Mouse (Mus musculus): Measurements from ENCODE around the gene Zfp62. TPM values are rescaled to one million over a fixed set of nuclear protein-coding genes. Genes with fewer than 3 reads are reported as not detected.

Zfp62 gene
- polyA plus RNA-seq, 1 experiment from 2014 or later: 59.0 TPM

DNA sequence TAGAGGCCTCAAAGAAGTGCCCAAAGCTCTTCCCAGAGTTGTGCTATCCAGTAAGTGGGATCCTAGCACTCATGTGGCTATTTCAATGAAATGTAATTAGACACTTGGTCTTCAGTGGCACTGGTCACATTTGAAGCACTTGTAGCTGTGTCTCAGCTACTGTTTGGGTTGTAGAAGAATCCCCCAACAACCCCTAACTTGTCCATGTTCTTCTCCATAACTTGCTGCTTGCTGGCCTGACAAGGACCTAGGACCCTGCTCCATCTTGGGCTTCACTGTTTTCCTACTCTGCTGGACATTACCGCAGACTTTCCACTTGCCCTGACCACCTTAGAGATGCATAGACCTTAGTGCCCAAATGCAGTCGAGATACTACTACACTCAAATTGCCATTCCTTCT, 1.0 kb upstream of the Zfp62 start:
- DNase-seq (ENCODE audit: low spot score): no peak
- Histone ChIP-seq H3K4me3 (ENCODE audit: low read depth, low read length) (peak overlapping the region; percentile 92), H3K4me2 (replicated peaks; ENCODE audit: low read depth, low read length) (peak overlapping the region; percentile 73), H3K27me3 (ENCODE audit: control insufficient read depth, insufficient read depth, low read length) (no peaks in the 10 kb centered on the region), H3K4me1 (replicated peaks; ENCODE audit: control insufficient read depth, insufficient read depth, low read length) (no peaks in the 10 kb centered on the region), H3K36me3 (ENCODE audit: control insufficient read depth, insufficient read depth, low read length) (no peaks in the 10 kb centered on the region), H3K9ac (ENCODE audit: low read depth, low read length) (no peak overlapping the region), H3K27ac (ENCODE audit: low read depth, low read length) (no peak overlapping the region), H3K9me3 (ENCODE audit: control insufficient read depth, low read length) (no peaks in the 10 kb centered on the region)
- 62% methylated on average over 2 of the region's 2 CpGs for WGBS
- no peak for ATAC-seq (ENCODE audit: low FRiP score)

DNA sequence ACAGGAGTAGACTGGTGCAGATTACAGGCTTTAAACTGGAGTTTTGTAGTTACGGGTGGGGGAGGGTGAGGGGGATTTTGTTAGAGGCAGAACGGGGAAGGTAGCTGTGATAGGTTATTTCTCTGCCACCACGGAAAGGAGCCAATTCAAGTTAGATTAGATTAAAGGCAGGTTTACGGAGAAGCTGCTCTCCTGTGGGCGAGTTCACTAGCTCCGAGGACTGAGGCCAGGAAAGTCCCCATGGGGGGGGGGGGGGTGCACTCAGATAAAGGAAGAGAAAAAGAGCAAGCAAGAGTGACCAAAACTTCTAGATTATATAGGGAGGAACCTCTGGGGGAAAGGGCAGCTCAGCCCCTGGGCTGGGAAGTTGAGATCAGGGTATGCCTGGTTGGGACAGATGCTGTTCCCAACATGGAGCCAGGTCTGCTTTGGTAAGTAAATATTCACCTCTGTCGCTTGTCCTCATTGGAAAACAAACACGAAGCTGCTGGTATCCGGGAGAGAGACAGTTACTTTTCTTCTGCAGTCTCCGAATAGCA, 500 bp upstream of the Zfp62 start:
- no peaks in the 10 kb centered on the region for H3K4me1 ChIP-seq (replicated peaks; ENCODE audit: control insufficient read depth, insufficient read depth, low read length)
- no peaks in the 10 kb centered on the region for H3K27me3 ChIP-seq (ENCODE audit: control insufficient read depth, insufficient read depth, low read length)
- H3K4me2 ChIP-seq (replicated peaks; ENCODE audit: low read depth, low read length): peak overlapping the region; percentile 73
- ATAC-seq (ENCODE audit: low FRiP score) (peak; percentile 41), DNase-seq (ENCODE audit: low spot score) (no peak)
- no peaks in the 10 kb centered on the region for H3K36me3 ChIP-seq (ENCODE audit: control insufficient read depth, insufficient read depth, low read length)
- WGBS: 12% methylated on average over 10 of the region's 10 CpGs
- peak overlapping the region; percentile 99 for H3K27ac ChIP-seq (ENCODE audit: low read depth, low read length)
- H3K4me3 ChIP-seq (ENCODE audit: low read depth, low read length): peak overlapping the region; percentile 92
- H3K9ac ChIP-seq (ENCODE audit: low read depth, low read length): peak overlapping the region; percentile 98
- H3K9me3 ChIP-seq (ENCODE audit: control insufficient read depth, low read length): no peaks in the 10 kb centered on the region

DNA sequence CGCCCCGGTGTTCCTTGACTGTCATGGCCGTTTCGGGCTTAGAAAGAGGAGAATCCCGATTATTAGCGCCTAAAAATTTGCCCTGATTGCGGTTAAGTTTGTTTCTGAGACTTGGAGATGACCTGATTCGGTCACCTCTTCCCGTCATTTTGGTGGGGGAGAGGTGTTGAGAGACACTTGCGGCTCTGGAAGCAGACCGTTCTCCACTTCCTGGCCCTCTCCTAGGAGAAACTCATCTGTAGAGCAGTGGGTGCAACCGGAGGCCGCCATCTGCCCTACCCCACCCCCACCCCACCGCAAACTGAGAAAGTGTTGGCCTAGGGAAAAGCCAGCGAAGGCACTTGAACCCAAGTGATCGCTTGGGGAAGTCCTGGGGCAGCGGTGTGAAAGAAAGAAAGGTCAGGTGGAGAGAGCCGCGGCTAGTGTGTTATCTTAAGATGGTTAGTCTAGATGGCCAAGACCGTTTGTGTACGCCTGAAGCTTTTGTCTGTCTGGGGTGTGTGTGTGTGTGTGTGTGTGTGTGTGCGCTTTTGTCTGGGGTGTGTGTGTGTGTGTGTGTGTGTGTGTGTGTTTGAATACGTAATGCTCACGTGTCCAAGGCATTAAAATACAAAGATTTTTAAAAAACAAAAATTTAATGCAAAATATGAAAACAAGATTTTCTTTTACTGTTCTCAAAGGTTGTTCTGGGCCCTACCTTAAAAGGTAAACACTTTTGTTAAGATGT, 842 bp downstream of the Zfp62 start:
- Histone ChIP-seq H3K4me3 (ENCODE audit: low read depth, low read length) (peak overlapping the region; percentile 92), H3K27me3 (ENCODE audit: control insufficient read depth, insufficient read depth, low read length) (no peaks in the 10 kb centered on the region), H3K4me2 (replicated peaks; ENCODE audit: low read depth, low read length) (peak overlapping the region; percentile 43), H3K9ac (ENCODE audit: low read depth, low read length) (peak overlapping the region; percentile 98), H3K4me1 (replicated peaks; ENCODE audit: control insufficient read depth, insufficient read depth, low read length) (no peaks in the 10 kb centered on the region), H3K27ac (ENCODE audit: low read depth, low read length) (peak overlapping the region; percentile 99), H3K9me3 (ENCODE audit: control insufficient read depth, low read length) (no peaks in the 10 kb centered on the region), H3K36me3 (ENCODE audit: control insufficient read depth, insufficient read depth, low read length) (no peaks in the 10 kb centered on the region)
- WGBS: under 1% methylated on average over 24 of the region's 24 CpGs
- DNase-seq (ENCODE audit: low spot score) (peak; percentile 75), ATAC-seq (ENCODE audit: low FRiP score) (peak; percentile 79)

DNA sequence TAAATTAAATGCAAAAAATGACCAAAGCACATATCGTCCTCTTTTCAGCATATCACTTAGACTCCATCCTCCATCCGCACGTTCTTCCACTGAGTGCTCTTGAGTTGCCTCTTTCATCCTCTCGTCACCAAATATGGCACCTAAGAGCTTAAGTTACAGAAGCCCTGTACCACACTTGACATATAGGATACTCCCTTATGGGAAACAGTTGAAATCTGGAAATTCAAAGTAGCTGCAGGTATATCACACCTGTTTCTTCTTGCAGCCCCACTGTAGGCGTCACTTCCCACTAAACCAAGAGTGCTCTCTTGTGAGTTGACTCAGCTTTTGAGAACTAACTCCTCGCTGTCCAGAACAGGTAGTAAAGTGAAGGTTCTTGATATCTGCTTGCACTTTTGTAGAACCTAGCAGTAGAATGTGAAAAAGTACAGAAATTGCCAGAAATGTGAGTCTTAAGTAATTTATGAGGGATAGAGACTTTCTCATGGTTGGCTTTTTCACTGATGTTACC, 2.0 kb downstream of the Zfp62 start:
- Histone ChIP-seq H3K27ac (ENCODE audit: low read depth, low read length) (no peak overlapping the region), H3K4me1 (replicated peaks; ENCODE audit: control insufficient read depth, insufficient read depth, low read length) (no peaks in the 10 kb centered on the region), H3K4me2 (replicated peaks; ENCODE audit: low read depth, low read length) (no peak overlapping the region; the same call in 1 of the 2 replicates), H3K27me3 (ENCODE audit: control insufficient read depth, insufficient read depth, low read length) (no peaks in the 10 kb centered on the region), H3K9me3 (ENCODE audit: control insufficient read depth, low read length) (no peaks in the 10 kb centered on the region), H3K4me3 (ENCODE audit: low read depth, low read length) (no peak overlapping the region), H3K9ac (ENCODE audit: low read depth, low read length) (no peak overlapping the region), H3K36me3 (ENCODE audit: control insufficient read depth, insufficient read depth, low read length) (no peaks in the 10 kb centered on the region)
- DNase-seq (ENCODE audit: low spot score) (peak; percentile 7), ATAC-seq (ENCODE audit: low FRiP score) (no peak)
- 92% methylated on average over 6 of the region's 6 CpGs for WGBS

DNA sequence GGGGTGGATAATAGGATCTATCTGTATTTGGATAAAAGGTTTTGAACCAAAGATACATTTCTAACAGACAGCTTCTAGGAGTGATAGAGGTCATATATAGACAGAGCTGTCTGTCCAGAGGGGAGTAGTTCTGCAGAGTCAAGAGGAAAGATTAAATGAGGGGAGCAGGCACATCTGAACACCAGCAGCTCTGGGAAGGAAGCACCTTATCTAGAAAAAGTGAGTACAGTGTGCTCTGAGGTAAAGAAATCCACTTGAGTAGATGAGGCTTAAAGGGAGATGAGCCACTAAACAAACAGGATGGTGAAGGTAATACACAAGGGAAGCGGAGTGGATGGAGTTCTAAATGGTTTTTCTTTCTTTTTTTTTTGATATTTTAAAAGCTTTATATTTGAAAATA, 4.4 kb downstream of the Zfp62 start:
- Histone ChIP-seq H3K9ac (ENCODE audit: low read depth, low read length) (no peak overlapping the region), H3K9me3 (ENCODE audit: control insufficient read depth, low read length) (no peaks in the 10 kb centered on the region), H3K36me3 (ENCODE audit: control insufficient read depth, insufficient read depth, low read length) (no peaks in the 10 kb centered on the region), H3K4me2 (replicated peaks; ENCODE audit: low read depth, low read length) (no peak overlapping the region), H3K27ac (ENCODE audit: low read depth, low read length) (no peak overlapping the region), H3K4me1 (replicated peaks; ENCODE audit: control insufficient read depth, insufficient read depth, low read length) (no peaks in the 10 kb centered on the region), H3K4me3 (ENCODE audit: low read depth, low read length) (no peak overlapping the region), H3K27me3 (ENCODE audit: control insufficient read depth, insufficient read depth, low read length) (no peaks in the 10 kb centered on the region)
- ATAC-seq (ENCODE audit: low FRiP score): no peak
- 100% methylated on average over 1 of the region's 1 CpGs for WGBS
- DNase-seq (ENCODE audit: low spot score): no peak

DNA sequence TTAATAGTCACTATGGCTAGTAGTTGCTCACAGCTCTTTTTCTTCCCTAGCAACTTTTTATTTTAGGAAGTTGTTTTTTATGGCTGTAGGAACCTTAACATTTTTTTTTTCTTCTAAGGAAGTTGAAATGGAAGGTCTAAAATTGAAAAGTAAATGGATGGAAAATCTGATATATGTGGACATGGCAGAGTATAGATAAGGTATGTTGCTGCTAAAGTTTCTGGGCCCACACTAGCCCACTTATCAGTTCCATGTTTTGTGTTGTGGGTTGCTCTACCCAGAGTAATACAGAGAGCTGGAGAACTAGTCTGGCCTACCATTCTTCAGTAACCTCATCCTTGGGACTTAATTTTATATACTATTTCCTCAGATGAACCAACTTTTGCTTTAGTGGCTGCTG, 9.5 kb downstream of the Zfp62 start:
- Histone ChIP-seq H3K9me3 (ENCODE audit: control insufficient read depth, low read length) (no peaks in the 10 kb centered on the region), H3K27ac (ENCODE audit: low read depth, low read length) (no peak overlapping the region), H3K4me2 (replicated peaks; ENCODE audit: low read depth, low read length) (no peak overlapping the region), H3K36me3 (ENCODE audit: control insufficient read depth, insufficient read depth, low read length) (peaks cover 9% of the 10 kb centered on the region; the same call in 1 of the 2 replicates), H3K4me3 (ENCODE audit: low read depth, low read length) (no peak overlapping the region), H3K27me3 (ENCODE audit: control insufficient read depth, insufficient read depth, low read length) (no peaks in the 10 kb centered on the region), H3K9ac (ENCODE audit: low read depth, low read length) (no peak overlapping the region), H3K4me1 (replicated peaks; ENCODE audit: control insufficient read depth, insufficient read depth, low read length) (no peaks in the 10 kb centered on the region)
- DNase-seq (ENCODE audit: low spot score) (no peak), ATAC-seq (ENCODE audit: low FRiP score) (no peak)

DNA sequence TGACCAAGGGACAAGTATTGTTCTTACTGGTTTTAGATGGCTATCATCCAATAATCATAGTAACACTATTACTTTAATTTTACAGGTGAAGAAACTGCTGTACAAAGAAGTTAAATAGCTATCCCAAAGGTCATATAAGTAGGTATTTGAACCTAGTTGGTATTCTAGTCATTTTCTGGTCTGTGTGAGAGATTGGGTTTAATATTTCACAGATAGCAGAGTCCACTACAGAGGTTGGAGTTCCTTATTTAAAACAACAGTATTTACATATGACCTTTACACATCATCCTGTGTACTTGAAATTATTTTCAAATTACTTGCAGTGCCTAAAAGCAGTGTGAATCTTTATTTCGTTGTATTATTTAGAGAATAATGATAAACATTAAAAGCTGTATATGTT, 10.4 kb downstream of the Zfp62 start:
- H3K27ac ChIP-seq (ENCODE audit: low read depth, low read length): no peak overlapping the region
- no peaks in the 10 kb centered on the region for H3K4me1 ChIP-seq (replicated peaks; ENCODE audit: control insufficient read depth, insufficient read depth, low read length)
- no peak overlapping the region for H3K4me2 ChIP-seq (replicated peaks; ENCODE audit: low read depth, low read length)
- H3K36me3 ChIP-seq (ENCODE audit: control insufficient read depth, insufficient read depth, low read length): peaks cover 9% of the 10 kb centered on the region; the same call in 1 of the 2 replicates
- 90% methylated on average over 1 of the region's 1 CpGs for WGBS
- H3K4me3 ChIP-seq (ENCODE audit: low read depth, low read length): no peak overlapping the region
- no peaks in the 10 kb centered on the region for H3K9me3 ChIP-seq (ENCODE audit: control insufficient read depth, low read length)
- H3K9ac ChIP-seq (ENCODE audit: low read depth, low read length): no peak overlapping the region
- no peaks in the 10 kb centered on the region for H3K27me3 ChIP-seq (ENCODE audit: control insufficient read depth, insufficient read depth, low read length)
- ATAC-seq (ENCODE audit: low FRiP score): no peak
- DNase-seq (ENCODE audit: low spot score): no peak

DNA sequence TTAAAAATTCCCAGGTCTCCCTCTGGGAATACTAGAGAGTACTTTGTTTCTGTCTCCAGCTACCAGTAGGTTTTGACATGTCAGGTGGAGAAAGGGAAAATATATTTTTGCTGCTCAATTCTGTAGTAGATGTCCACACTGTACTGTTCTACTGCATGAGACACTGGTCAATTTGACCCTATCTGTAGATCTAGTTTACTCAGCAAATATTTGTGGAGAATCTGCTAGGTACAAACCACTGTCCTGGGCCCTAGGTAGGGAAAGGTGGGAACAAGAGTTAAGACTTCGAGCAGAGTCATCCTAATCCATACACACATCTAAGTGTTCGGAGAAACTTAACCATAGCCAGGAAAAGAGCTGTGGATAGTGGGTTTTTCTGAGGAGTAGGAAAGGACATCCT, 16.2 kb downstream of the Zfp62 start:
- no peaks in the 10 kb centered on the region for H3K27me3 ChIP-seq (ENCODE audit: control insufficient read depth, insufficient read depth, low read length)

DNA sequence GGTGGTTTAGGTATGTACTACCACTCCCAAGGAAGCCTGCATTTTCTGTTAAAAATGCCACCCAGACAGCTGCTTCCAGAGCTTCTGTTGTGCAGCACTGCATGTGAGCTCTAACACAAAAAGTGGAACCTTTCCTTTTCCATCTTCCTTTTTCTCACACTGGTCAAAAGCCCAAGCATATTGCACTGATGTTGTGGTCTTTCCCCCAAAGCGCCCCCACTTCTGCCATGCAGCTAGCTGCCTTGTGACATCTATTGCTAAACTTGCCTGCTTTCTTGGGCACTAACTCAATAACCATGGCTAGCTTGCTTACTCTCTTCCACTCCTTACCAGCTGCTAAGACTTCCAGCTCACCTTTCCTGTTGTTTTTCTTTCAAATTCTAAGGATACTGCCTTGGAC, 21.4 kb downstream of the Zfp62 start:
- Histone ChIP-seq H3K4me3 (ENCODE audit: low read depth, low read length) (no peak overlapping the region), H3K4me2 (replicated peaks; ENCODE audit: low read depth, low read length) (no peak overlapping the region), H3K4me1 (replicated peaks; ENCODE audit: control insufficient read depth, insufficient read depth, low read length) (no peaks in the 10 kb centered on the region), H3K9ac (ENCODE audit: low read depth, low read length) (no peak overlapping the region), H3K36me3 (ENCODE audit: control insufficient read depth, insufficient read depth, low read length) (no peaks in the 10 kb centered on the region), H3K9me3 (ENCODE audit: control insufficient read depth, low read length) (no peaks in the 10 kb centered on the region), H3K27ac (ENCODE audit: low read depth, low read length) (no peak overlapping the region), H3K27me3 (ENCODE audit: control insufficient read depth, insufficient read depth, low read length) (no peaks in the 10 kb centered on the region)
- DNase-seq (ENCODE audit: low spot score) (no peak), ATAC-seq (ENCODE audit: low FRiP score) (no peak)
- 71% methylated on average over 1 of the region's 1 CpGs for WGBS

More for the DNA sequence above, 16.2 kb downstream of the Zfp62 start:
- Histone ChIP-seq H3K9ac (ENCODE audit: low read depth, low read length) (no peak overlapping the region), H3K4me3 (ENCODE audit: low read depth, low read length) (no peak overlapping the region), H3K4me1 (replicated peaks; ENCODE audit: control insufficient read depth, insufficient read depth, low read length) (no peaks in the 10 kb centered on the region), H3K4me2 (replicated peaks; ENCODE audit: low read depth, low read length) (no peak overlapping the region), H3K36me3 (ENCODE audit: control insufficient read depth, insufficient read depth, low read length) (peaks cover 9% of the 10 kb centered on the region; the same call in 1 of the 2 replicates), H3K27ac (ENCODE audit: low read depth, low read length) (no peak overlapping the region), H3K9me3 (ENCODE audit: control insufficient read depth, low read length) (no peaks in the 10 kb centered on the region)
- no peak for ATAC-seq (ENCODE audit: low FRiP score)
- no peak for DNase-seq (ENCODE audit: low spot score)
- 97% methylated on average over 2 of the region's 2 CpGs for WGBS

Measured in hindbrain, embryonic 11.5 days (tissue).